Mouse (Mus musculus) midbrain, embryonic 15.5 days (tissue): Measurements from ENCODE around the gene Itgb7. TPM values are rescaled to one million over a fixed set of nuclear protein-coding genes. Genes with fewer than 3 reads are reported as not detected.
"Not testable (repeated sequence)": the region's sequence is repeated elsewhere in the genome, so short reads cannot be mapped to it uniquely, and the experiment has no call there.

Experiments
- ATAC-seq: fragments of 200-750 bp; cut with Nextera tagmentation; replicated peaks from 2 replicates; pipeline ENCODE4 v1.8.0; 2017; ENCODE audit warnings: moderate TSS enrichment
- H3K27ac ChIP-seq: fragments of 300-500 bp; sonication (generic); 2 replicates; pipeline ENCODE4 v1.5.1; 2015; ENCODE audit warnings: mild to moderate bottlenecking, inconsistent platforms
- H3K27me3 ChIP-seq: fragments of 300-500 bp; sonication (generic); replicated peaks from 2 replicates; pipeline ENCODE4 v1.6.1; 2015; ENCODE audit warnings: inconsistent platforms
- H3K36me3 ChIP-seq: fragments of 300-500 bp; sonication (generic); replicated peaks from 2 replicates; pipeline ENCODE4 v1.6.1; 2015; ENCODE audit warnings: inconsistent platforms
- H3K4me1 ChIP-seq: fragments of 300-500 bp; sonication (generic); 2 replicates; pipeline ENCODE4 v1.6.1; 2015; ENCODE audit warnings: inconsistent platforms
- H3K4me2 ChIP-seq: fragments of 300-500 bp; sonication (generic); 2 replicates; pipeline ENCODE4 v1.6.1; 2015; ENCODE audit warnings: inconsistent platforms, mild to moderate bottlenecking, moderate library complexity
- H3K4me3 ChIP-seq: fragments of 300-500 bp; sonication (generic); 2 replicates; pipeline ENCODE4 v1.5.1; 2015; ENCODE audit warnings: mild to moderate bottlenecking, inconsistent platforms
- H3K9ac ChIP-seq: fragments of 300-500 bp; sonication (generic); 2 replicates; pipeline ENCODE4 v1.6.1; 2015; ENCODE audit warnings: mild to moderate bottlenecking, inconsistent platforms
- H3K9me3 ChIP-seq: fragments of 300-500 bp; sonication (generic); 2 replicates; pipeline ENCODE4 v1.6.1; 2016; ENCODE audit warnings: inconsistent platforms
- WGBS: fragments of 180-500 bp; shearing (Covaris S2); methylation state at CpG from one replicate; pipeline ENCODE4 v1.1.7; 2015; ENCODE audit warnings: mixed read lengths; 5-methylcytosine and 5-hydroxymethylcytosine counted together
- polyA plus RNA-seq: library from polyadenylated mRNA; unstranded; fragments of >200 nt; fragmentation: Nextera tagmentation; extraction: Ambion mirVana; gene quantifications from 2 replicates; pipeline ENCODE4 v1.2.1, GENCODE M21; 2015

Gene Itgb7
- polyA plus RNA-seq, 1 experiment from 2014 or later, result 0.98 TPM

DNA sequence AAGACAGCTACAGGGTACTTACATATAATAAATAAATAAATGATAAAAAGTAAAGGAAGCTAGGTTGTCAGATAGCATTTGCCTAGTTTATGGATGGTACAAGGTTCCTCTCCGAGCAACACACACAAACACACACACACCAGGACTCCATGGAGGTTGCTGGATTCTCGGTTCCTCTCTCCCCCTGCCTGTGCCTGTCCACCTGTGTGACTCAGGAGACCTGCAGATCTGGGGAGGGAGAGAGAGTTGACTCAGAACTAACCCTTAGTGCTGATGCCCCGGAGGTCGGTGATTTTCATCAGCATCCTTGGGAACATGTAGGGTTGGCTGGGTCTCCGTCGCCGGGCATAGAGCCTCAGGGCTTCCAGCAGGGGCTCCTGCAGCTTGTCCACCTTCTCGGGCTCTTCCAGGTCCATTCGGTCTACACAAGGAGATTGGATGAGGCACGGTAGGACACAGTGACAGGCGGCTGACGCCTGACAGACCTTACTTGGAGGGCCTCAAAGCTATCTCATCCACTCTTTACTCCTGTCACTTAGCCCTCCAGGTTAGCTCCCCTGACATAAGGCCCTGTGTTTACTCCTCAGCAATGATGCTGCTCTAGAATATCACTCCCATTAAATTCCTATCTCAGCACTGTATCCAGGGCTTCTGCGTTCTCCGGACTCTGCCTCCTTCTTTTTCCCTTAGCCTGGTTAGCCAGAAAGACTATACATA, 7.0 kb upstream of the Itgb7 start:
- no peak overlapping the region for H3K9ac ChIP-seq
- H3K4me3 ChIP-seq, result no peak overlapping the region
- H3K27me3 ChIP-seq, result peaks cover 21% of the 10 kb centered on the region
- H3K4me2 ChIP-seq, result no peak overlapping the region
- H3K27ac ChIP-seq, result no peak overlapping the region
- WGBS, result 83% methylated on average over 14 of the region's 14 CpGs
- no peak for ATAC-seq
- H3K9me3 ChIP-seq, result no peaks in the 10 kb centered on the region
- H3K36me3 ChIP-seq, result no peaks in the 10 kb centered on the region
- H3K4me1 ChIP-seq, result peaks cover 11% of the 10 kb centered on the region

DNA sequence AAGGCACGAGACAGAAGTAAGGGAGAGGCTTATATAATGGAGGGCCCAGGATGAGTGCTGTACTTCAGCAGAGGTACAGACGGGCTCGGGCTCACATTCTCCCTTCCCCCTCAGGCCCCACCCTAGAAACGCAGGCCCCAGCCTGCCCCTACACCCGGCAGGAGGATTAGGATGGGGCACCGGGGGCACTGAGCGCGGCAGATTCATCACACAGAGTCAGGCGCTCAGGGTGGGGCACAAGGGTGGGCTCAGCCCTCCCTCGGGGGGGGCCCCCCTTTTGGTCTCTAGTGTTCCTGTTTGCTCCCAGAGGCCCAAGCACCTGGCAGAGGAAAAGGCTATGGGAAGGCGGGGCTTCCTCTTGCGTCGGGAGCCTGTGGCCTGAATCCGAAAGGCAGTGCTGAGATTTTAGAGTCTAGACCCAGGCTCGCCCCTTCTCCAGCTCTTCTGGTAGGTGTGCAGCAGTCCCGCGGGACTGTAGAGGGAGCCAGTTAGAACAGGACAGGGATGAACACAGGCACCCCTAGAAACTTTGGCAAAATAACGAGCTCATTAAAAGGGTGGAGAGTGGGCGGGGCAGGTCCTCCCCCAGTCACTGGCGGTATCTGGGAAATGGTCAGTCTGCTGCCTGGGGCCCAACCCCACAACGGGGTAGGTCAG, 3.8 kb upstream of the Itgb7 start:
- 17% methylated on average over 21 of the region's 21 CpGs for WGBS
- Histone ChIP-seq H3K4me2 (no peak overlapping the region), H3K9ac (no peak overlapping the region), H3K4me1 (peaks cover 6% of the 10 kb centered on the region; the same call in 1 of the 2 replicates), H3K9me3 (no peaks in the 10 kb centered on the region), H3K36me3 (no peaks in the 10 kb centered on the region), H3K27me3 (no peaks in the 10 kb centered on the region), H3K4me3 (no peak overlapping the region), H3K27ac (no peak overlapping the region)
- ATAC-seq, result no peak

DNA sequence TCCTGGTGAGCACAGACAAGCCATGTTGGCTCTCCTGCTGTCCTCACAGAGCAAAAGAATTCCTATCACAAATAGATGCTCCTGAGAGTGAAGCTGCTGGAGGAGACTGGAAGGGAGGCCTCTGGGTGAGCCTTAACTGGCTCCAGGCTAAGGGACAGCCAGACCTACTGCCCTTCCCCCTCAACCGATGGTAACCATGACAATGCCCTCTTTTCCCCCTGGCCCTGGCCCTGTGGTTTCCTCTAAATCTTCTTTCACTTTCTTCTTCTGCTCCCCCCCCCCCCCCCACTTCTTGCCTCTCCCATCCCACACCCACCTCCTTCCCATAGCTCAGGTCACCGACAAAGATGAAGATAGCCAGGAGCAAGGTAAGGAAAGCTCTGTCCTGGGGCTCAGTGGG, 2.2 kb upstream of the Itgb7 start:
- WGBS, result 31% methylated on average over 2 of the region's 2 CpGs
- Histone ChIP-seq H3K27me3 (no peaks in the 10 kb centered on the region), H3K9ac (no peak overlapping the region), H3K4me1 (peaks cover 6% of the 10 kb centered on the region; the same call in 1 of the 2 replicates), H3K4me3 (no peak overlapping the region), H3K27ac (no peak overlapping the region), H3K4me2 (no peak overlapping the region), H3K9me3 (no peaks in the 10 kb centered on the region), H3K36me3 (no peaks in the 10 kb centered on the region)
- no peak for ATAC-seq

DNA sequence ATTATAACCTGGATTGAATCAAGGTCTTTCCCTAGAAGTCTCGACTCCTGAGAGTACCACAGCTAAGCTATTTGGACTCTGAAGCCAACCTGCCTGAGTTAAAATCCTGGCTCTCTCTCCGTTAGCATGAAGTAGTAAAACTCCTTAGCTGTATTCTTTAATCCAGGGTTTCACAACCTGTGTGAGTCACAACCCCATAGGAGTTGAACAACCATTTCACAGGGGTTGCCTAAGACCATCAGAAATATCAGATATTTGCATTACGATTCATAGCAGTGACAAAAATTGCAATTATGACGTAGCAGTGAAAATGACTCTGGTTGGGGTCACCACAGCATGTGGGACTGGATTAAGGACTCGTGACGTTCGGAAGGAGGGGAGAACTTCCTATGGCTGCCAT, 1.0 kb upstream of the Itgb7 start:
- H3K27ac ChIP-seq, result no peak overlapping the region

GRCm38 (mm10) chr15:102230408-102231321, 1.1 kb downstream of the Itgb7 start:
- H3K4me1 ChIP-seq, result peaks cover 6% of the 10 kb centered on the region; the same call in 1 of the 2 replicates
- H3K27me3 ChIP-seq, result no peaks in the 10 kb centered on the region
- H3K27ac ChIP-seq, result no peak overlapping the region
- WGBS, result 86% methylated on average over 17 of the region's 17 CpGs
- no peaks in the 10 kb centered on the region for H3K36me3 ChIP-seq
- no peak overlapping the region for H3K9ac ChIP-seq
- H3K4me3 ChIP-seq, result no peak overlapping the region
- ATAC-seq, result no peak
- no peak overlapping the region for H3K4me2 ChIP-seq
- H3K9me3 ChIP-seq, result no peaks in the 10 kb centered on the region

More for the DNA sequence above, 1.0 kb upstream of the Itgb7 start:
- 87% methylated on average over 7 of the region's 7 CpGs for WGBS
- H3K9me3 ChIP-seq, result no peaks in the 10 kb centered on the region
- no peak for ATAC-seq
- H3K27me3 ChIP-seq, result no peaks in the 10 kb centered on the region
- no peaks in the 10 kb centered on the region for H3K36me3 ChIP-seq
- no peak overlapping the region for H3K9ac ChIP-seq
- H3K4me2 ChIP-seq, result no peak overlapping the region
- peaks cover 6% of the 10 kb centered on the region; the same call in 1 of the 2 replicates for H3K4me1 ChIP-seq
- no peak overlapping the region for H3K4me3 ChIP-seq

DNA sequence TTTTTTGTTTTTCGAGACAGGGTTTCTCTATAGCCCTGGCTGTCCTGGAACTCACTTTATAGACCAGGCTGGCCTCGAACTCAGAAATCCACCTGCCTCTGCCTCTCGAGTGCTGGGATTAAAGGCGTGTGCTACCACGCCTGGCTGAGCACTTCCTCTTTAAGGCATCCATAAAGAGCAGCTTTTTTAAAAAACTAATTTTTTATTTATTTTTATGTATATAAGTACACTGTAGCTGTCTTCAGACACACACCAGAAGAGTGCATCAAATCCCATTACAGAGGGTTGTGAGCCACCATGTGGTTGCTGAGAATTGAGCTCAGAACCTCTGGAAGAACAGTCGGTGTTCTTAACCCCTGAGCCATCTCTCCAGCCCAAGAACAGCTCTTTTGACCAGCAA, 6.1 kb downstream of the Itgb7 start:
- 81% methylated on average over 6 of the region's 6 CpGs for WGBS

DNA sequence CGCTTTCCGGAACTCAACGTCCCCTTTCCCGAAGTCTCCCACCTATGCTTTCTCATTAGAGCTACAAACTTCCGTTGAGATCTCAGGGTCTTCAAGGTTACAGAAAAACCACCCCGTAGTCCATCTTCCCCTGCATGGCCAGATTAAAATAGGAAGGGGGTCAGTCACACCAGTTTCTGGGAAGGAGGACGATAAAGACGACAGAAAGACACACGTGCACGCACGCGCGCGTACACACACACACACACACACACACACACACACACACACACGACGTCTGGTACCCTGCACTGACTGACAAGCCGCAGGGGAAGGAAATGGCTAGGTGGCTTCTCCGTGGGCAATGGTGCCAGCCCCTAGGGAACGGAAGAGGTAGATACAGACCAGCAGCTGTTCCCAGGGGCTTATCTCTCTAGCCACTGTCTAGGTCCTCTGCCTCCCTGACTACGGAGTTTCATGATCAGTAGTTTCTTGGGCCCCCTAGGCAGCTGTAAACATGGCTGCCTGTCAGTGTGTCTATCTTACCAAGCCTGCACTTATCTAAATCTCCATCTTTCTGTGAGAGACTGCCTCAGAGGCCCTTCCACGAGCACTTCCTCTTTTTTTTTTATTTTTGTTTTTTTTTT, 6.6 kb downstream of the Itgb7 start:
- ATAC-seq, result 0 out of 2 replicates have a peak, but pooled peaks have one; percentile 45
- WGBS, result 18% methylated on average over 18 of the region's 21 CpGs
- Histone ChIP-seq H3K4me3 (peak overlapping the region; percentile 42), H3K27me3 (peaks cover 13% of the 10 kb centered on the region), H3K4me2 (peak overlapping the region; percentile 93), H3K36me3 (no peaks in the 10 kb centered on the region), H3K4me1 (peaks cover 14% of the 10 kb centered on the region), H3K9ac (peak overlapping the region; percentile 48), H3K9me3 (no peaks in the 10 kb centered on the region), H3K27ac (no peak overlapping the region)

More for the DNA sequence above, 6.1 kb downstream of the Itgb7 start:
- H3K9me3 ChIP-seq, H3K27ac ChIP-seq, ATAC-seq, H3K4me2 ChIP-seq, H3K4me3 ChIP-seq, H3K36me3 ChIP-seq, H3K9ac ChIP-seq: not testable (repeated sequence)
- Histone ChIP-seq H3K27me3 (peaks cover 13% of the 10 kb centered on the region), H3K4me1 (peaks cover 14% of the 10 kb centered on the region)

GRCm38 (mm10) chr15:102224186-102224991, 7.4 kb downstream of the Itgb7 start:
- peaks cover 13% of the 10 kb centered on the region for H3K27me3 ChIP-seq
- H3K9me3 ChIP-seq, result no peaks in the 10 kb centered on the region
- peak overlapping the region; percentile 42 for H3K4me3 ChIP-seq
- ATAC-seq, result peak; percentile 80
- WGBS, result 2% methylated on average over 43 of the region's 43 CpGs
- no peak overlapping the region for H3K27ac ChIP-seq
- peak overlapping the region; percentile 48 for H3K9ac ChIP-seq
- H3K4me1 ChIP-seq, result peaks cover 14% of the 10 kb centered on the region
- H3K4me2 ChIP-seq, result peak overlapping the region; percentile 93
- no peaks in the 10 kb centered on the region for H3K36me3 ChIP-seq

GRCm38 (mm10) chr15:102222386-102222785, 9.4 kb downstream of the Itgb7 start:
- peaks cover 13% of the 10 kb centered on the region for H3K27me3 ChIP-seq
- H3K9ac ChIP-seq, result no peak overlapping the region
- H3K36me3 ChIP-seq, result no peaks in the 10 kb centered on the region
- no peak overlapping the region for H3K27ac ChIP-seq
- no peak overlapping the region for H3K4me2 ChIP-seq
- no peak for ATAC-seq
- H3K9me3 ChIP-seq, result no peaks in the 10 kb centered on the region
- H3K4me3 ChIP-seq, result no peak overlapping the region
- peaks cover 14% of the 10 kb centered on the region for H3K4me1 ChIP-seq
- 66% methylated on average over 10 of the region's 10 CpGs for WGBS

DNA sequence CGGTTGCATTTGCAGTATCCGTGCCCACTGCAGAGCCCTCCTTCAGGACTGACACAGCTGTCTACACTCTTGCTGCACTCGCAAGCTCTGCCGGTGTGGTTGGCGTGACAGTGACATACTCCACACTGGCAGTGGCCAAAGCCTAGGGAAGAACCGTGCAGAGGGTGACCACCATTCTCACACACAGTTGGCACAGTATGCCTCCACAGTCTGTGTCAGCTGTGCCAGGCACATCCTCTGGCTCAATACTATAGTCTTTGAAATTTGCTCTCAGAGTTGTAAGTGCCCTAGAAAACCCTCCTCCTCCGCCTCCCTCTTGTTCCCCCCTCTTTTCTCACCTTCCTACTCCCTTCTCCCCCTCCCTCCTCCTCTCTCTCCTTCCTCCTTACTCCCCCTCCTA, 14.4 kb downstream of the Itgb7 start:
- no peak for ATAC-seq
- no peak overlapping the region for H3K9ac ChIP-seq
- no peak overlapping the region for H3K4me3 ChIP-seq
- no peaks in the 10 kb centered on the region for H3K9me3 ChIP-seq
- H3K27ac ChIP-seq, result no peak overlapping the region
- WGBS, result 88% methylated on average over 7 of the region's 7 CpGs
- no peaks in the 10 kb centered on the region for H3K4me1 ChIP-seq
- peaks cover 32% of the 10 kb centered on the region; the same call in 1 of the 2 replicates for H3K36me3 ChIP-seq
- H3K27me3 ChIP-seq, result no peaks in the 10 kb centered on the region; the same call in 1 of the 2 replicates
- no peak overlapping the region for H3K4me2 ChIP-seq
